Mouse (Mus musculus) ES-Bruce4 (cell line): ENCODE data around the gene Pheta1. TPM values are rescaled to one million over a fixed set of nuclear protein-coding genes. Genes with fewer than 3 reads are reported as not detected.

Experiments used
- H3K27ac ChIP-seq: 2 replicates; pipeline ENCODE4 v1.5.1; 2012; ENCODE audit warnings: low read length, inconsistent platforms; ENCODE audit not compliant: insufficient read depth
- H3K27me3 ChIP-seq: 2 replicates; pipeline ENCODE4 v1.6.1; 2012; ENCODE audit warnings: mild to moderate bottlenecking, low read length, inconsistent platforms; ENCODE audit not compliant: control insufficient read depth, poor library complexity, insufficient read depth, severe bottlenecking
- H3K36me3 ChIP-seq: 2 replicates; pipeline ENCODE4 v1.6.1; 2012; ENCODE audit warnings: inconsistent platforms, mild to moderate bottlenecking, low read length, moderate library complexity; ENCODE audit not compliant: control insufficient read depth, poor library complexity, insufficient read depth, severe bottlenecking
- H3K4me1 ChIP-seq: one replicate; pipeline ENCODE4 v1.8.1; 2011; ENCODE audit warnings: low read length; ENCODE audit not compliant: control insufficient read depth, insufficient read depth
- H3K4me3 ChIP-seq: 2 replicates; pipeline ENCODE4 v1.5.1; 2011; ENCODE audit warnings: low read depth, mild to moderate bottlenecking, low read length
- H3K9ac ChIP-seq: 2 replicates; pipeline ENCODE4 v1.6.1; 2012; ENCODE audit warnings: low read depth, mild to moderate bottlenecking, inconsistent platforms; ENCODE audit not compliant: poor library complexity, severe bottlenecking
- H3K9me3 ChIP-seq: replicated peaks from 2 replicates; pipeline ENCODE4 v1.6.1; 2012; ENCODE audit warnings: mild to moderate bottlenecking, low read length, inconsistent platforms; ENCODE audit not compliant: control insufficient read depth, poor library complexity, insufficient read depth, severe bottlenecking
- CTCF ChIP-seq: IDR thresholded peaks from one replicate; pipeline ENCODE4 v1.8.1; 2011; ENCODE audit warnings: low read depth, low read length
- EP300 ChIP-seq: IDR thresholded peaks from 2 replicates; pipeline ENCODE4 v1.6.1; 2011; ENCODE audit warnings: low read depth, low read length; ENCODE audit not compliant: insufficient read depth
- POLR2A ChIP-seq: IDR thresholded peaks from one replicate; pipeline ENCODE4 v1.8.1; 2011; ENCODE audit warnings: low read length; ENCODE audit not compliant: insufficient read depth
- polyA plus RNA-seq: library from polyadenylated mRNA; stranded (reverse); fragments of >200 nt; gene quantifications from 2 replicates; pipeline ENCODE4 v1.2.4, GENCODE M21; 2011; ENCODE audit warnings: low read depth; ENCODE audit not compliant: missing spikeins, insufficient read depth, insufficient read length

Gene Pheta1
- polyA plus RNA-seq, 1 experiment = 5.8 TPM

GRCm38 (mm10) chr5:121870832-121871231 is 22.0 kb downstream of the Pheta1 start:
- H3K27me3 ChIP-seq = no peaks in the 10 kb centered on the region
- no peaks in the 10 kb centered on the region for H3K36me3 ChIP-seq
- no peak overlapping the region for H3K27ac ChIP-seq
- H3K9ac ChIP-seq = no peak overlapping the region
- H3K4me1 ChIP-seq = no peaks in the 10 kb centered on the region
- TF ChIP-seq CTCF (no peak), POLR2A (no peak), EP300 (no peak)
- no peaks in the 10 kb centered on the region for H3K9me3 ChIP-seq
- no peak overlapping the region for H3K4me3 ChIP-seq

- Histone ChIP-seq H3K9me3 (no peaks in the 10 kb centered on the region), H3K4me3 (no peak overlapping the region), H3K27me3 (no peaks in the 10 kb centered on the region), H3K27ac (no peak overlapping the region), H3K36me3 (no peaks in the 10 kb centered on the region), H3K9ac (no peak overlapping the region), H3K4me1 (no peaks in the 10 kb centered on the region)
- TF ChIP-seq CTCF = no peak
Observed at GRCm38 (mm10) chr5:121871515-121872030, 22.8 kb downstream of the Pheta1 start.

- Histone ChIP-seq H3K36me3 (no peaks in the 10 kb centered on the region), H3K9ac (no peak overlapping the region), H3K27ac (no peak overlapping the region), H3K9me3 (no peaks in the 10 kb centered on the region), H3K4me1 (no peaks in the 10 kb centered on the region), H3K27me3 (no peaks in the 10 kb centered on the region), H3K4me3 (no peak overlapping the region)
- TF ChIP-seq POLR2A (no peak), CTCF (peak; percentile 99)
Observed at GRCm38 (mm10) chr5:121872158-121872557, 23.4 kb downstream of the Pheta1 start.

- no peaks in the 10 kb centered on the region for H3K27me3 ChIP-seq
- no peak for TF ChIP-seq EP300
- no peak overlapping the region for H3K9ac ChIP-seq
- H3K9me3 ChIP-seq = no peaks in the 10 kb centered on the region
- no peaks in the 10 kb centered on the region for H3K36me3 ChIP-seq
- no peak overlapping the region for H3K27ac ChIP-seq
- peaks cover 2% of the 10 kb centered on the region for H3K4me1 ChIP-seq
- no peak overlapping the region for H3K4me3 ChIP-seq
Observed at GRCm38 (mm10) chr5:121875041-121875440, 26.3 kb downstream of the Pheta1 start.

GRCm38 (mm10) chr5:121876901-121877300 is 28.1 kb downstream of the Pheta1 start:
- H3K36me3 ChIP-seq = no peaks in the 10 kb centered on the region
- TF ChIP-seq EP300 (no peak), CTCF (no peak), POLR2A (no peak)
- no peaks in the 10 kb centered on the region for H3K27me3 ChIP-seq
- H3K9ac ChIP-seq = no peak overlapping the region
- H3K4me3 ChIP-seq = no peak overlapping the region
- peaks cover 2% of the 10 kb centered on the region for H3K4me1 ChIP-seq
- no peak overlapping the region for H3K27ac ChIP-seq
- no peaks in the 10 kb centered on the region for H3K9me3 ChIP-seq

- Histone ChIP-seq H3K27ac (no peak overlapping the region), H3K4me3 (no peak overlapping the region), H3K36me3 (no peaks in the 10 kb centered on the region), H3K9ac (no peak overlapping the region), H3K27me3 (no peaks in the 10 kb centered on the region), H3K4me1 (peaks cover 7% of the 10 kb centered on the region), H3K9me3 (no peaks in the 10 kb centered on the region)
- no peak for TF ChIP-seq EP300
- no peak for TF ChIP-seq CTCF
- TF ChIP-seq POLR2A = no peak
Observed at GRCm38 (mm10) chr5:121878703-121879102, 29.9 kb downstream of the Pheta1 start.
